Mouse (Mus musculus) hindbrain, embryonic 11.5 days (tissue): Measurements from ENCODE around the gene Gpr146. TPM values are rescaled to one million over a fixed set of nuclear protein-coding genes. Genes with fewer than 3 reads are reported as not detected.

Experiments used
- ATAC-seq: fragments of 200-750 bp; cut with Nextera tagmentation; 2 replicates; pipeline ENCODE4 v1.8.0; 2017; ENCODE audit warnings: mild to moderate bottlenecking, moderate TSS enrichment, moderate library complexity; ENCODE audit not compliant: low FRiP score
- DNase-seq: peaks from one replicate; pipeline ENCODE4 v3.0.0-alpha.2; 2015; ENCODE audit warnings: low spot score
- H3K27ac ChIP-seq: fragments of 300-500 bp; sonication (generic); 2 replicates; pipeline ENCODE4 v1.5.1; 2014; ENCODE audit warnings: mild to moderate bottlenecking, low read depth, low read length
- H3K27me3 ChIP-seq: fragments of 300-500 bp; sonication (generic); 2 replicates; pipeline ENCODE4 v1.6.1; 2014; ENCODE audit warnings: mild to moderate bottlenecking, low read length, moderate library complexity, mixed read lengths; ENCODE audit not compliant: control insufficient read depth, insufficient read depth
- H3K36me3 ChIP-seq: fragments of 300-500 bp; sonication (generic); 2 replicates; pipeline ENCODE4 v1.6.1; 2014; ENCODE audit warnings: mild to moderate bottlenecking, low read length, moderate library complexity, mixed read lengths; ENCODE audit not compliant: control insufficient read depth, insufficient read depth
- H3K4me1 ChIP-seq: fragments of 300-500 bp; sonication (generic); replicated peaks from 2 replicates; pipeline ENCODE4 v1.6.1; 2014; ENCODE audit warnings: low read length, mixed read lengths; ENCODE audit not compliant: control insufficient read depth, insufficient read depth
- H3K4me2 ChIP-seq: fragments of 300-500 bp; sonication (generic); replicated peaks from 2 replicates; pipeline ENCODE4 v1.6.1; 2014; ENCODE audit warnings: mild to moderate bottlenecking, low read depth, low read length
- H3K4me3 ChIP-seq: fragments of 300-500 bp; sonication (generic); 2 replicates; pipeline ENCODE4 v1.5.1; 2014; ENCODE audit warnings: low read depth, low read length
- H3K9ac ChIP-seq: fragments of 300-500 bp; sonication (generic); 2 replicates; pipeline ENCODE4 v1.6.1; 2014; ENCODE audit warnings: low read depth, low read length
- H3K9me3 ChIP-seq: fragments of 300-500 bp; sonication (generic); 2 replicates; pipeline ENCODE4 v1.6.1; 2016; ENCODE audit warnings: low read length; ENCODE audit not compliant: control insufficient read depth
- WGBS: fragments of 180-500 bp; shearing (Covaris S2); extraction: QIAGEN DNeasy Blood & Tissue Kit; methylation state at CpG from one replicate; pipeline ENCODE4 v1.1.7; 2014; 5-methylcytosine and 5-hydroxymethylcytosine counted together
- polyA plus RNA-seq: library from polyadenylated mRNA; unstranded; fragments of >200 nt; fragmentation: Nextera tagmentation; extraction: Ambion mirVana; gene quantifications from 2 replicates; pipeline ENCODE4 v1.2.1, GENCODE M21; 2014

Gene Gpr146
- polyA plus RNA-seq, 1 experiment from 2014 or later: 1.8 TPM

DNA sequence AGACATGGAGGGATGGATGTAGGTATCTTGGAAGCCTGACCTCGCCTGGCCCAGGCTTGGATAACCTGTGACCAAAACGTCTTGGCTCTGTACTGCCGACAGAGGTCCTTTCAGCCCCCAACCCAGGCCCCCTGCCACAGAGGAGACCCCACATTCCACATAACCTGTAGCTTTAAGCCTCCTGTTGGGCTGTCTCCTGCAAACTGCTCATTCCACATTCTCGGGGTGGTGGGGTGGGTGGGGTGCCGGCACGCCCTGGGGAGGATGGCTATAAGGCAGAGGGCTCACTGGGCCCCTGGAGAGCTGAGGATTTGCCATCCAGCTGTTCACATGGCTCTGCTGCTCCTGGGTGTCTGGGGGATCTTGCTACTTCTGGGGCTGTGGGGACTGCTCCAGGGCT lies 25.2 kb upstream of the Gpr146 start, which contains the start of gene Cyp2w1:
Gene Cyp2w1, plus strand, starts transcription at position 301 of the 400 bp plus-strand sequence.
- H3K9me3 ChIP-seq: no peaks in the 10 kb centered on the region
- ATAC-seq (no peak), DNase-seq (no peak)
- no peak within 1 kb of the TSS for H3K9ac ChIP-seq
- no peaks in the 10 kb centered on the region for H3K4me1 ChIP-seq
- no peak within 1 kb of the TSS for H3K4me3 ChIP-seq
- H3K36me3 ChIP-seq: no peaks in the 10 kb centered on the region
- no peak within 1 kb of the TSS for H3K27ac ChIP-seq
- 72% methylated on average over 6 of the region's 6 CpGs for WGBS
- H3K27me3 ChIP-seq: no peaks in the 10 kb centered on the region
- no peak within 1 kb of the TSS for H3K4me2 ChIP-seq

DNA sequence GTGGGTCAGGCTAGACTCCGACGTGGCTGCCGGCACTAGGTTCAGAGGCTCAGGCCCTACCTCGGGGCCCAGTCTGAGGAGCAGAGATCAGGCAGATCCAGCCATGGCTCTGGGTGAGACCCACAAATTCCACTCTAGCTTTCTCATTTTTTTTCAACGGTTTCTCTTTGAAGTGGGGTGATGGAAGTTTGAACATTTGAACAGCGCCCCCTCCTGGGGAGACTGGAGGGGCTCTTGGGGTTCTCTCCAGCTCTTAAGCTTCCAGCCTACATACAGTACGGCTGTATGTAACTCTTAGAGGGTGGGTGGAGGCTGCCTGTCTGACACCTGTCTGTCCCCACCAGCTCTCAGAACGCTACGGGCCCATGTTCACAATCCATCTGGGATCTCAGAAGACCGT lies 24.0 kb upstream of the Gpr146 start:
- Histone ChIP-seq H3K4me2 (no peak overlapping the region), H3K36me3 (no peaks in the 10 kb centered on the region), H3K9ac (no peak overlapping the region), H3K27me3 (no peaks in the 10 kb centered on the region), H3K4me1 (no peaks in the 10 kb centered on the region), H3K4me3 (no peak overlapping the region), H3K9me3 (no peaks in the 10 kb centered on the region), H3K27ac (no peak overlapping the region)
- 67% methylated on average over 10 of the region's 10 CpGs for WGBS
- DNase-seq: peak; percentile 50
- no peak for ATAC-seq

GRCm38 (mm10) chr5:139353946-139354345 lies 23.6 kb upstream of the Gpr146 start:
- Histone ChIP-seq H3K9me3 (no peaks in the 10 kb centered on the region), H3K27ac (no peak overlapping the region), H3K4me1 (no peaks in the 10 kb centered on the region), H3K4me2 (no peak overlapping the region), H3K9ac (no peak overlapping the region), H3K27me3 (no peaks in the 10 kb centered on the region), H3K4me3 (no peak overlapping the region), H3K36me3 (no peaks in the 10 kb centered on the region)
- DNase-seq (no peak), ATAC-seq (no peak)
- 81% methylated on average over 11 of the region's 11 CpGs for WGBS

DNA sequence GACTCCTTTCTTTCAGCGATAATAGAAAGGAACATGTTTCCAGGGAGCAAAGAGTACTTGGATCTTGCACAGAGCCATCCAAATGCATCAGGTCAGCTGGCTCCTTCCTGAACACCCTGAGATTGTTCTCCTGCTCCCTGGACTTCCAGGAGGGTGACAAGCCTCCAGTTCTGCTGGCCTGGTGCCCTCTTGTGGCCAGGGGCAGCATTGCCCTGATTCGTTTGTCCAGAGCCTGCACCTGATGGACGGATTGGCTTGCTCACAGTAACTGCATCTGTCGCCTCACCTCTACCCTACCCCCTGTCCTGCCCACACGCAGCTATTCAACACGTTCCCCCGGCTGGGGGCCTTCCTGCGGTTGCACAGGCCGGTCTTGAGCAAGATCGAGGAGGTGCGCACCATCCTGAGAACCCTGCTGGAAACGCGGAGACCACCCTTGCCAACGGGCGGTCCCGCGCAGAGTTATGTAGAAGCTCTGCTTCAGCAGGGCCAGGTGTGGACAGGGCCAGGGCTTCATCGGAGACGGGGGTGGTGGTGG lies 22.2 kb upstream of the Gpr146 start:
- ATAC-seq: no peak
- no peak overlapping the region for H3K27ac ChIP-seq
- 37% methylated on average over 19 of the region's 19 CpGs for WGBS
- no peaks in the 10 kb centered on the region for H3K36me3 ChIP-seq
- peak; percentile 84 for DNase-seq
- H3K4me1 ChIP-seq: no peaks in the 10 kb centered on the region
- H3K27me3 ChIP-seq: no peaks in the 10 kb centered on the region
- no peaks in the 10 kb centered on the region for H3K9me3 ChIP-seq
- no peak overlapping the region for H3K9ac ChIP-seq
- H3K4me2 ChIP-seq: no peak overlapping the region
- H3K4me3 ChIP-seq: no peak overlapping the region

- WGBS: 74% methylated on average over 2 of the region's 2 CpGs
- Histone ChIP-seq H3K27ac (no peak overlapping the region), H3K27me3 (no peaks in the 10 kb centered on the region), H3K36me3 (no peaks in the 10 kb centered on the region), H3K9me3 (no peaks in the 10 kb centered on the region), H3K9ac (no peak overlapping the region), H3K4me3 (no peak overlapping the region), H3K4me2 (no peak overlapping the region), H3K4me1 (no peaks in the 10 kb centered on the region)
- ATAC-seq (no peak), DNase-seq (peak; percentile 41)
Observed at GRCm38 (mm10) chr5:139358653-139359052, 18.8 kb upstream of the Gpr146 start.

DNA sequence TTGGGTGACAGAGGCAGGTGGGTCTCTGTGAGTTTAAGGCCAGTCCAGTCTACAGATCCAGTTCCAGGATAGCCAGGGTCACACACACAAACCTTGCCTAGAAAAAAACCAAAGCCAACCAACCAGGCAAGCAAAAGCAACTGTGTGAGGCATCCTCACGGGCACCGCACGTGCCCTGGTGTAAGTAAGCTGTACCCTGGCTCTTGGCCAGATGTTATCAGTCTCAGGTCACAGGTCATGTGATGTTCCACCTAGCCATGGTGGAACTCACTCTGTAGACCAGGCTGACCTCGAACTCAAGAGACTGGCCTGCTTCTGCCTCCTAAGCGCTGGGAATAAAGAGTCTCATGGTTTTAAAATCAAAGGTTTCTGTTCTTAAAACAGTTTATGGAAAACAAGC lies 18.3 kb upstream of the Gpr146 start:
- Histone ChIP-seq H3K4me2 (no peak overlapping the region), H3K4me3 (no peak overlapping the region), H3K9me3 (no peaks in the 10 kb centered on the region), H3K36me3 (no peaks in the 10 kb centered on the region), H3K27me3 (no peaks in the 10 kb centered on the region; the same call in 1 of the 2 replicates), H3K9ac (no peak overlapping the region), H3K27ac (no peak overlapping the region), H3K4me1 (no peaks in the 10 kb centered on the region)
- ATAC-seq (no peak), DNase-seq (no peak)
- WGBS: 94% methylated on average over 5 of the region's 5 CpGs

DNA sequence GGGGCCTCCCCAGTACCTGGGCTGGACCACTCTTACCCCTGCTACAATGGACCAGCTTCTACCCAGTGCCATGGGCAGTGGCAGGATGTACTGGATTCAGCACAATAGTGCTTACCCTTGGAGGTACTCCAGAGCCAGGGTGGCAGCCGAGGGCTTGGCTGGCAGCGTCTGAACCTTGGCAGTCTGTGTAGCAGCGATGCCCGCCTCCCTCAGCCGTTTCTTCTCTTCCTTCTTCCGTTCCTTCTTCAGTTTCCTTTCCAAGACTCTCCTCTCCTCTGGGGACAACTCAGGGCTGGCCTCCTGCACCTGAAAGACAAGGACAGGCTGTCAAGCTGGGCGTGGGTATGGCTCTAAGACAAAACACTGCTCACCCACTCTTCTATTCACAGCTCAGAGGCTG lies 13.6 kb upstream of the Gpr146 start:
- WGBS: 73% methylated on average over 7 of the region's 7 CpGs
- no peak for DNase-seq
- Histone ChIP-seq H3K4me3 (no peak overlapping the region), H3K9ac (no peak overlapping the region), H3K27ac (no peak overlapping the region), H3K4me2 (no peak overlapping the region), H3K36me3 (no peaks in the 10 kb centered on the region), H3K9me3 (no peaks in the 10 kb centered on the region), H3K27me3 (no peaks in the 10 kb centered on the region; the same call in 1 of the 2 replicates), H3K4me1 (no peaks in the 10 kb centered on the region)
- ATAC-seq: peak; percentile 46; the same call in 1 of the 2 replicates

DNA sequence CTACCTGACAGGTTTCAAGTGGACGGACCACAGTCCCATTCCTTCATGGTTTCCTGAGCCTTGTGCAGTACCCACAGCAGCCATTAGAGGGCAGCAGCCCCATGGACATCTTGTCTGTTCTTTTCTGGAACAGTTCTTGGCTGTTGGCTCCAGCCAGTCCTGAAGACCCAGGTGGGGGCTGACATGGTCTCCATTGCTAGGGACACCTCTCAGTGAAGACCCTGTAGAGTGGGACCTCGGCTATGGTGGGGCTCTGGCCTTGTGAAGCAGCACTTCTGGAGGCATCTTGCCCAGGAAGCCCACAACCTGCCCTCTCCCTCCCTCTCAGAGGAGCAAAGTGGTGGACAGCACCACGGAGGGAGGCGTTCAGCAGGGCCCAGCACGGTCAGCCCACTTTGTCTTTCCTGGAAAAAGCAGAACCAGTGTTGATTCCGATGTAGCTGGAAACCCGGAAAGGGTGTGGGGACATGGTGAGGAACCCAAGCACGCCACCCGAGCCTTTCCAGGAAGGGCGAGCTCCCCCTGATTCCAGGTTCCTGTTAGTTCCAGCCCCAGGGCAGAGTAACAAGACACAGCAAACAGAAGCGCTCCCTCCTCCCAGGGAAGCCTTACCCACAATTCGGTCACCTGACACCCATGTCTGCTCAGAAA lies 13.1 kb upstream of the Gpr146 start:
- no peaks in the 10 kb centered on the region for H3K36me3 ChIP-seq
- WGBS: 37% methylated on average over 12 of the region's 12 CpGs
- no peaks in the 10 kb centered on the region for H3K4me1 ChIP-seq
- DNase-seq: peak; percentile 93
- peak; percentile 57 for ATAC-seq
- H3K4me2 ChIP-seq: no peak overlapping the region
- H3K4me3 ChIP-seq: no peak overlapping the region
- no peak overlapping the region for H3K9ac ChIP-seq
- H3K9me3 ChIP-seq: no peaks in the 10 kb centered on the region
- no peaks in the 10 kb centered on the region; the same call in 1 of the 2 replicates for H3K27me3 ChIP-seq
- H3K27ac ChIP-seq: no peak overlapping the region
